Mouse (Mus musculus): ENCODE measurements around the gene Ttc29. TPM values are rescaled to one million over a fixed set of nuclear protein-coding genes. Genes with fewer than 3 reads are reported as not detected.

Gene Ttc29
- total RNA-seq, 2 experiments from 2014 or later: not detected

GRCm38 (mm10) chr8:78419272-78419671, 206.2 kb downstream of the Ttc29 start:
- no peak for DNase-seq (ENCODE audit: low spot score in 2 of 2)

GRCm38 (mm10) chr8:78420101-78420503, 207.0 kb downstream of the Ttc29 start:
- peak in 1 of 2 experiments; percentile 21 for DNase-seq (ENCODE audit: low spot score in 2 of 2)

- no peak for DNase-seq (ENCODE audit: low spot score in 2 of 2)
Measured at GRCm38 (mm10) chr8:78423937-78424336, 210.8 kb downstream of the Ttc29 start.

DNA sequence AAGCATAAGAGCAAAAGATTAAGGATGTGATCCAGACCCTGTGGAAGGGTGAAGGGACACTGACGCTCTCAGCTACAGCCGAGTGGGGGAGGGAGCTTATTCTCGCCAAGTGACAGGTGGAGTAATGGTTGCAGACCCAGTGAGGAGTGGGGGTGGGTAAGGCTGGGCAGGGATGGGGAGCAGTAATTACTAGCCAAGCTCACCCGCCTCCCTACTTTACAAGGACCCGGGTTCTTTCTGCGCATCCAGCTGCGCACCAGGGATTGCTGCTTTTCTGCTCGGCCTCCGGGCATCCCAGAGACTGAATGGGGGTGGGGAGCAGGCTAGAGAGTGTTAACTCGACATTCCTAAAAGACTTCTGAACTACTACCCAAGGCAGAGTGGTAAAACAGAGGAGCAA, 213.4 kb downstream of the Ttc29 start:
- DNase-seq (ENCODE audit: low spot score in 2 of 2): no peak

DNA sequence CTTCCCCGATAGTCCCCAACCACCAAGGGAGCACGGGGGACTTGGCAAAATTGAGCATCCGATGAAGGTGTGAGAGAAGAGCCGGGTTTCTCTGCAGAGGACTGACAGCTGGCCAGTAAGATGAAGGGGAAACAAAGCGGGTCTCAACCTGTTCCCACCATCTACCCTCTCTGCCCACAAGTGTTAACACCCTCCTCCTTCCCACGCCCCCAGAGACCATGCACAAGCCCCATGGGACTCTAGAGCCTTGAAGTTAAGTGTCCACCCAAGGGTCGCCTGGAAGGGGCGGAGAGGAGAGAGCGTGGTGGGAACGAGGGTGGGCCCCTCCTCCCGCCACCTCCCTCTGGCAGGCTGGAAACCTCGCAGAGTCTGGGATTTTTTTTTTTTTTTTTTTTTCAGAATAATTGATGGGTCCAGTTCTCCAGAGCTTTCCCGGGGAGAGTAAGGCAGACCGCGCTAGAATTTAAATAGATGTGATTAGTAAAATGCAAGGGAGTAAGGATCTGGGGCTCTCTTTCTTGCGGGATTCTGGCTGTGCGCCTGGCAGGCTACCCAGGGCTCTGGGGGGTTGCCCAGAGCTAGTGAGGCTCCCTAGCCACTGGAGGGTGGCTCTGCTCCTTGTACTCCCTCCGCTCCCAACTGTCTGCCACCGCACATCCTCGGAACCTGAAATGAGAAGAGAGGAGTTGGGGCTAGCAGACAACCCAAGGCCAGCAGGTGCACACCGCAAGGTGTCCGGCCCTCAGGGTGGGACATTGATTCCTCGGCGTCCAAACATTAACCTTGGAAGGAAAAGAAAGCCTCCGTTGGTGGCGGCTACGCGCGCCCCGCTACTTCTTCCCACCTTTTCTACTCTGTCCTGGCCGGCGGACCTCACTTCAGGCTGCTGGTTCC, 214.0 kb downstream of the Ttc29 start:
- no peak for DNase-seq (ENCODE audit: low spot score in 2 of 2)

- no peak for DNase-seq (ENCODE audit: low spot score in 2 of 2)
Measured at GRCm38 (mm10) chr8:78427769-78428130, 214.7 kb downstream of the Ttc29 start.

- no peak for DNase-seq (ENCODE audit: low spot score in 2 of 2)
Measured at GRCm38 (mm10) chr8:78428148-78428547, 215.1 kb downstream of the Ttc29 start.

- peak in 1 of 2 experiments; percentile 53 for DNase-seq (ENCODE audit: low spot score in 2 of 2)
Measured at GRCm38 (mm10) chr8:78431356-78431755, 218.3 kb downstream of the Ttc29 start.

DNA sequence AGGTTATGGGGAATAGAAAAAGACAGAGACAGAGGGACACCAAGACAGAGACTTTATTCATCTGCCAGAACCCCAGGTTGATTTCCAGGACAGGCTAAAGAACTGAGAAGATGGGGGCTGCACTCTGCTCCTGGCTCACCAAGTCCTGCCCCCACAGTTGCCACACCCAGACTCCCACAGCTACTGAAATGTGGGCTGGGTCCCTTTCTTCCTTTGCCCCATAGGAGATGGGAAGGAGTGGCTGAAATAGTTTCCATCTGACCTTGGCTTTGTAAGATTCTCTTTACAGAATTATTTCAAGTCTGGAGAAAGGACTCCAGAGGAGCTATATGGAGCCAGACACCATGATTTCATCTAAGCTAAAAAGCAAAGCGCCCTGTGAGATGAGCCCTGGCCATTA, 219.4 kb downstream of the Ttc29 start:
- no peak for DNase-seq (ENCODE audit: low spot score in 2 of 2)

- no peak for DNase-seq (ENCODE audit: low spot score in 2 of 2)
Measured at GRCm38 (mm10) chr8:78433318-78433717, 220.2 kb downstream of the Ttc29 start.

GRCm38 (mm10) chr8:78434340-78434739, 221.2 kb downstream of the Ttc29 start:
- no peak for DNase-seq (ENCODE audit: low spot score in 2 of 2)

- no peak for DNase-seq (ENCODE audit: low spot score in 2 of 2)
Measured at GRCm38 (mm10) chr8:78434823-78435623, 221.9 kb downstream of the Ttc29 start.

GRCm38 (mm10) chr8:78435624-78435960, 222.5 kb downstream of the Ttc29 start:
- no peak for DNase-seq (ENCODE audit: low spot score in 2 of 2)

GRCm38 (mm10) chr8:78436071-78436651, 223.1 kb downstream of the Ttc29 start, which contains the start of gene Pou4f2:
Pou4f2 (minus strand) TSS chr8:78436645.
- DNase-seq (ENCODE audit: low spot score in 2 of 2): no peak

GRCm38 (mm10) chr8:78436661-78437060, 223.6 kb downstream of the Ttc29 start:
- no peak for DNase-seq (ENCODE audit: low spot score in 2 of 2)

DNA sequence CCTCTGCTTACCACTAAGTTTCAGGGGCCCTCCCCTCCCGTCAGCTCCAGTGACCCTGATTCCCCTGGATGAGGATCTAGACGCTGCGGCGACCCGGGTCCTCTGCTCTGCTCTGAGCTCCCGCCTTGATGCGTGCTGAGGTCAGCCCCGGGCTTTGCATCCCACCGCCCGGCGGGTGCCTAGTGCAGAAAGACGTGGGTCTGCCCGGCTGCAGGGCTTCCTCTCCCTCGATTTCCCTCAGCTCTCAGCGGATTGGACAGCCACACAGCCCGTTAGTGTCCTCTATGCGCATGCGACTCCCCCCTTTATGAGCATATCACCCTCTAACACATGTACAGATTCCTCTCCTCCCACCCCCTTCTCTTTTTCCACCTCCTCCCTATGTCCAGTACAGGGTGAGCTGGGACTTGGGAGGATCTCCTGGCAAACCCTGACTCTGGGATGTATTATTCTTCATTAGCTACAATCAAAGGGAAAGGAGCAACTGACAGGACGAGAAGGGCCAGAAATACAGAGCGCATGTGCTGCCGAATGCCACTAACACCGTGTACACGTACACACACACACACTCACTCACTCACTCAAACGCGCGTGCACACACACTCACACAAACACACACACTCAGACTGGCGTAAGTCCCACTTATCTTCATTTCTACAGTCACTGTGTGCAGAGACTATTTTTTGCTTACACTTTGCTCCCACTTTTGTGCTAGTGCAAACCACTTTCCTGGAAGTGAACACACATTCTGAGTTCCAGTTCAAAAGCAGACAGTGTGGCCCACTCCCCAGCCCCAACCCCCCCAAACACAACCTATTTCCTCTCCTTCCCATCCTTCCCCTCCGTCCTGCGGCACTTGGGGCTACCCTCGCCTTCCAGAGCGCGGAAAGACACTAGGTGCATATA, 224.3 kb downstream of the Ttc29 start:
- no peak for DNase-seq (ENCODE audit: low spot score in 2 of 2)

- peak in 1 of 2 experiments; percentile 56 for DNase-seq (ENCODE audit: low spot score in 2 of 2)
Measured at GRCm38 (mm10) chr8:78438121-78438520, 225.0 kb downstream of the Ttc29 start.

DNA sequence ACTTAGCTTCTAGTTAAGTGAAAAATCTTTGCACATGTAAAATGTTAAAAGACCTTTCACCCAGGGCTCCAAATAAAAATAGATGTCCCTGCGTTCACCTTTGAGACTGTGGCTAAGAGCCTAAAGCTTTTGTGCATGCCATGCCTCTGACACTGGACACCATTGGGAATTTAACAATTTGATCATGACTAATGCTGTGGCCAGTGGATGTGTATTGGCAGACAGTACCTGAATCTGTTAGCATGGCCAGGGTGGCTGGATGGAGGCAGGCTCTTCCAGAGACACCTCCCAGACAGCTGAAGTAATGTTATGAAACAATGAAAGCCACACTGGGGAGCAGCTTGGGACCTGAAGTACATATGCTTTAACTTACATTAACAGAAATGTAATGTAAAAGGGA, 229.7 kb downstream of the Ttc29 start:
- DNase-seq (ENCODE audit: low spot score in 2 of 2): no peak
